In the genomic region with DNA sequence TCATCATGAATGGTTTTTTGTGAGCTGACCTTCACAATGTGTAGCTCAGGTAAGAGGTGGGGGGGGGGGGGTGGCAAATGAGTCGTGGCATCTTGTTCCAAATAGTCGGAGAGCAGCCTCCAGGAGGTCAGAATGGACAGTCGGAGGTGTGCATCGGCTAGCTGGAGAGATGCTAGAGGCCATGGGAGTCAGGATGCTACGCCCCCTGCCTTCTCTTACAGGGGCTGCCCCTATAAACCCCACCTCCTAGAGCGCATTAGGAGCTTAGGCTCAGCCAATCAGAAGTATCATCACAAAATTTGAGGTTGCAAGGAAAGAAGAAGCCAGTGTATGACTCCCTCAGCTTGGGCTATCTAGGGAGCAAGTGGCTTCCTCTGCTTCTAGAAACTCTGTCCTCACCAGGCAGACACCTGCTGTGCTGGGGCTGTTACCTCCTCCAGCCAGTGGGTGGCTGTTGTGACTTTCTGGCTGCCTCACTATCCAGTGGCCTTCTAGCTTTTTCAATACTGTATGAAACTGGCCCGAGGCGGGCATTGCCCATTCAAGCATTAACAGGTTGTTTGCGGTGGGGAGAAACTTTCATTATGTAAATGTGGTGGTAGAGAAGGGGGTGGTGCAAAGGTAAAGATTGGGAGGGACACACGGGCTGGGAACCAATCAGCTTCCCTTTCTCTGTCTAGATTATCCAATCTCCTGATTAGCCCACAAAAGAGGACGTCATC, we compare ENCODE assay signal across 10 mouse cellular contexts.
DNase-seq lines count a peak whose midpoint lies in the region; ATAC-seq and TF ChIP-seq lines count a peak whose summit lies in the region.
"Had no signal": no experiment of that assay in that cellular context is flagged by ENCODE, and none has a peak within 500 bp of the region (broad histone marks: within the 10 kb centered on the region; RNA-seq: fewer than 3 reads in every experiment).

No protein-coding gene starts in this region.

- H3K9ac ChIP-seq in kidney, postnatal 0 days (ENCODE audit: low read depth, low read length): no peak overlapping the region
- H3K9ac ChIP-seq: embryonic facial prominence, embryonic 12.5 days; lung, embryonic 14.5 days had no signal

- no peak overlapping the region for H3K27ac ChIP-seq in kidney, postnatal 0 days
- H3K27ac ChIP-seq: embryonic facial prominence, embryonic 12.5 days had no signal

- WGBS in kidney, postnatal 0 days: 77% methylated on average over 11 of the region's 11 CpGs

- no peak overlapping the region for H3K4me2 ChIP-seq in kidney, postnatal 0 days (ENCODE audit: low read length)
- H3K4me2 ChIP-seq: embryonic facial prominence, embryonic 12.5 days; lung, embryonic 14.5 days had no signal

- H3K4me3 ChIP-seq in kidney, postnatal 0 days (replicated peaks; ENCODE audit: low read depth, low read length): no peak overlapping the region
- H3K4me3 ChIP-seq: embryonic facial prominence, embryonic 12.5 days had no signal

- no peaks in the 10 kb centered on the region for H3K36me3 ChIP-seq in kidney, postnatal 0 days (ENCODE audit: insufficient read depth, low read length)
- H3K36me3 ChIP-seq: embryonic facial prominence, embryonic 12.5 days had no signal

- peak; percentile 30; the same call in 1 of the 2 replicates for TF ChIP-seq CTCF in kidney, postnatal 0 days (IDR thresholded peaks at IDR 0.05; ENCODE audit: low read depth)

- intact Hi-C loops in heart, postnatal 14 days (cut with DNase I): loop anchor here (5.0 kb wide), 1 partner anchor 79 kb away; no protein-coding TSS in a partner anchor

- no peaks in the 10 kb centered on the region for H3K27me3 ChIP-seq in kidney, postnatal 0 days (ENCODE audit: insufficient read depth, low read length)
- H3K27me3 ChIP-seq: embryonic facial prominence, embryonic 12.5 days had no signal

- 0 out of 2 replicates have a peak, but pooled peaks cover 8% of the 10 kb centered on the region for H3K4me1 ChIP-seq in kidney, postnatal 0 days (replicated peaks; ENCODE audit: insufficient read depth, low read length)
- H3K4me1 ChIP-seq: embryonic facial prominence, embryonic 12.5 days had no signal

- no peaks in the 10 kb centered on the region for H3K9me3 ChIP-seq in kidney, postnatal 0 days (replicated peaks; ENCODE audit: low read length)
- H3K9me3 ChIP-seq: embryonic facial prominence, embryonic 12.5 days had no signal

- peak; percentile 78 to 82 for DNase-seq in B cell, adult 2 months
- peak; percentile 41 for DNase-seq in ZHBTc4 (ENCODE audit: low read depth, low spot score)
- peak; percentile 11 for DNase-seq in kidney, postnatal 0 days (ENCODE audit: low spot score)
- DNase-seq in embryo, embryonic 11 days: no peak
- DNase-seq in adrenal gland, adult (ENCODE audit: inconsistent age in 2 of 2, low spot score in 1 of 2): no peak
- DNase-seq in right cerebral cortex, postnatal 14 days: no peak
- DNase-seq in heart, postnatal 14 days: no peak
- DNase-seq: lung, embryonic 14.5 days had no signal

- ATAC-seq in kidney, postnatal 0 days (replicated peaks; ENCODE audit: low FRiP score, low read depth): peak; percentile 82; the same call in 1 of the 2 replicates
- peak; percentile 72 for ATAC-seq in monocyte, adult 5-6 weeks (replicated peaks; ENCODE audit: insufficient number of reproducible peaks, low FRiP score, low TSS enrichment, poor library complexity, severe bottlenecking)

Comparison
In these comparisons a context has a peak if more than half of its experiments do, and no peak if none do; other contexts are left out.
1. DNase-seq: peak in B cell, adult 2 months (2 of 2), ZHBTc4 (single experiment) and kidney, postnatal 0 days (single experiment); none in embryo, embryonic 11 days (single experiment), adrenal gland, adult (0 of 2), right cerebral cortex, postnatal 14 days (single experiment) and heart, postnatal 14 days (0 of 2).